Mouse (Mus musculus) right cerebral cortex, postnatal 25 days (tissue): ENCODE results near the gene Dnmt3l.
"Not testable (repeated sequence)": the region's sequence is repeated elsewhere in the genome, so short reads cannot be mapped to it uniquely, and the experiment has no call there.

Source experiments
- DNase-seq: peaks from one replicate; pipeline ENCODE4 v3.0.0; 2022

Dnmt3l gene

DNA sequence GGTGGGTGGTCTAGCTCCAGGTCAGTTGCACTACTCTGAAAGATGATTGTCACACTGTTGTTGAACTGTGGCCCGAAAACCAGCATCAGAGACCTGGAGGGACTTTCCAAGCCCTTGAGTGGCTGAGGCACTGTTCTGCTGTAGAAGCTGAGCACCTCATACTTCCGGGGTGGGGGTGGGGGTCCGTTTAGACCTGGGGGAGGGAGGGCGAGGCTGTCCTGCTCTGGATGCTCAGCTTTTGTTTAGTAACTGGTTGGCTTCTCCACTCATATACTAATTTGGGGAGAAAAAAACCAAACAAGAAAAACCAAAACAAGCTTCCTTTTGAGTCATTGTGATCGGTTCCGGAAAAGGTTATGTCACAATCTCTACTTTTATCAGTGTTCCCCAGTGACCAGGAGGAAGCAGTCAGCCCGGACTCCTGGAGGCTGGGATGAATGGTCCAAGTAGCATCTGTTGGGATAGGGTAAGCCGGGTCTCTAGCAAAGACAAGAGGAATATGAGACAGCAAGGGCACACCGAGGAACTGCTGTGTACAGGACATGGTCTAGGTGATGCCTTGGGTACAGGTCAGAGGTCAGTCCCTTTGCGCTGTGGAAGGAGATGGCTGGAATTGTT, 44.8 kb downstream of the Dnmt3l start:
- DNase-seq: no peak

DNA sequence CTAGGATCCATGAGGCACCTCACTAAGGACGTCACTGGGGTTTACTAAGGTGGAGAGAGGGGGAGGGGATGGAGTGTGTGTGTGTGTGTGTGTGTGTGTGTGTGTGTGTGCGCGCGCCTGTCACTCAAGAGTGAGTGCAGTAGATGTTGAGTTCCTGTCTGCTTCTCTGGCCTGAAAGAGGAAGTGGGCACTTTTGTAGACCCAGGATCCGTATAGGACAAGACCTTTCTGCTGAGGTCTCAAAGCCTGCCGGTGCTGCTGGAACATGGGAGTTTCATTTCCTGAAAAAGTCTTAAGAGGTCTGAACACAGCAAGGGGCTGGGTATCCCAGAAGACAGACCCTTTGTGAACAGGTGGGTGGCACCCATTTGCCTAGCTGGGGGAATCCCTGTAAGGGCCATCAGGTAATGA, 45.4 kb downstream of the Dnmt3l start:
- no peak for DNase-seq

DNA sequence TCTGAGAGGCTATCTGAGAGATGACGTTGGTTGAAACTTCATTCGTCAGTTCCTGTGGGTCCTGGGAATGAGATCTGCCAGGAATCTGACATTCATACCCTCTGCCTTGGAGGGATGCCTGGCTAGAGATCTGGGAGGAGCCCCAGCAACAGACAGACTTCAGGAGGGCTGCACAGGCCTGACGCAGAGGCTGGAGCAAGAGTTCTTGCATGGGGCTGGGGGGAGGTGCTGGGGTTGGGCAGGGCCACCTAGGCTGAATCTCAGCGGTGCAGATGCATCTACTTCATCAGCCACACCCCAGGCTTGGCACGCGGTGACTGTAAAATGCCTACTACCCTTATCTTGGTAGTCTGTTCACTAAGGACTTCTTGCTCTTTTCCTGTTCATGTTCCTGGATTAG, 48.5 kb downstream of the Dnmt3l start:
- no peak for DNase-seq

DNA sequence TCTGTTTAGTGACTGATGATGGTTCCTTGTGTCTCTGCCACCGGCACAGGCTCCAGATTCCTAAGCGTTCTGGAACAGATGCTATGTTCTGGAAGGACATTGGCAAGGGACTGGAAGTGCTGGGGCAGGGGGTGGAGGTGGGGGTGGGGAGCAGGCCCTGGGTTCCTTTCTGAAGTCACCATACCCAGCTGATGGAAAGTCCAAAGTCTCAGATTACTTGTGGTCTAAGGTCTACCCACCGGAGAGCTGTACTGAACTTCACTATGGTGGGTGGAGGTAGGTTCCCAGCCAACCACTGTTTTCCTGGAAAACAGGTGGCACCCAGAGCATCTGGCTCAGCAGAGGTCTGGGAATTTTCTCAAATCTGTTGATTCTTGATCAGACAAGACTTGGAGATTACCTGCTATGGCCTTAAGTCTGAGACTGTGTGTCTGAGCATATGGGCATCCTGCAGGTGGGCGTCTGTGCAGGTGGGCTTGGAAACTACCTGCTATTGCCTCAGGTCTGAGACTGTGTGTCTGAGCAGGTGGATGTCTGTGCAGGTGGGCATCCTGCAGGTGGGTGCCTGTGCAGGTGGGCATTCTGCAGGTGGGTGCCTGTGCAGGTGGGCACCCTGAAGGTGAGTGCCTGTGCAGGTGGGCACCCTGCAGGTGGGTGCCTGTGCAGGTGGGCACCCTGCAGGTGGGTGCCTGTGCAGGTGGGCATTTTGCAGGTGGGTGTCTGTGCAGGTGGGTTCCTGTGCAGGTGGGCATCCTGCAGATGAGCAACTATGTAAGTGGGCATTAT, 49.2 kb downstream of the Dnmt3l start:
- DNase-seq: no peak

DNA sequence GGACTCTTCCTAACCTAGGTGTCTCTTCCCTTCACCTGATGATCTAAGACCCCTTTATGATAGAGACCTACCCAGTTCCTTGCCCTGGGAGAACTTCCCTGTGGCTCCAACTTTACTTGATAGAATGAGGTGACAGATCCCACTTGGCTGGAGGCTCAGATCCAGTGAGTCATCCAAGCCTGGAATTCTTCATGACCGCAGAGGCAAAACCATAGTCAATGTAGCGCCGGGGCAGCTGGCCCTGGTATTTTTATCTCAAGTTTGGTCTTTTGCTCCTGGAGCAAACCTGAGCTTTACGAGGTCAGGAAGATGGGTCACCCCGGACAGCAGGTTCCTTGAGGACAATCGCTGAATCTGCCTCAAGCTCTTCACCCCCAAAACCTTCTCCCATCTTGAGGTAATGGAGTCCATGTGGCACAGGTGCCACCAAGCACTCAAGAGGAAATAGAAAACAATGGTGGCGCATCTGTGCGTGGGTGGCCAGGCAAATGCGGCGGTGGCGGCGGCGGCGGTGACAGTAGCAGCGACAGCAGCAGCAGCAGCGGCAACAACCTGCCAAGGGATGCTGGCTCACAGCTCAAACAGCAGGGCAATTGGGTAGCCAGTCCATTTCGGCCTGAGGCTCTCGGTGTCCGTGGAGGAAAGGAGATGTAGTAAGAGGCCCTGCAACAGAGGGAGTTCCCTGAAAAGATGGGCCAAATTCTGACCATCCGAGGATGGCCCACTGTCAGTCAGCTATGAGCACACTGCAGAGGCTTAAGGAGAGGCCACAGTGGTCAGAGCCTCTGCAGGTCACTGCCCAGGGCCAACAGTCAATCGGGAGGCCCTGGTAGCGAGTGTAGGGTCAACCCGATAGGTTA, 50.3 kb downstream of the Dnmt3l start:
- no peak for DNase-seq

DNA sequence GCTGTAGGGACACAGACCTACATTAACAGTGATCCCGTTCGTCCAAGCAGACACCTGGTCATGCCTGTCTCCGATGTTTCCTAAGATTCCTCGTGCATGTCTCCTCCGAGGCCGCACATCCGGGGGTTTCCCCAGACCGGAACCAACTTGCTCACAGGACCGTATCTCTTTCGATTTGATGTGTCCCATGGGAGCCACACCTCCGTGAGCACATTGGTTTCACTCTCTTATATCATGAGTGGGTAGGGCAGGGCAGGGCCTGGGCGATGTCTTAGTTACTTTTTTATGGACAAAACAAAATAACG, 50.9 kb downstream of the Dnmt3l start:
- no peak for DNase-seq

DNA sequence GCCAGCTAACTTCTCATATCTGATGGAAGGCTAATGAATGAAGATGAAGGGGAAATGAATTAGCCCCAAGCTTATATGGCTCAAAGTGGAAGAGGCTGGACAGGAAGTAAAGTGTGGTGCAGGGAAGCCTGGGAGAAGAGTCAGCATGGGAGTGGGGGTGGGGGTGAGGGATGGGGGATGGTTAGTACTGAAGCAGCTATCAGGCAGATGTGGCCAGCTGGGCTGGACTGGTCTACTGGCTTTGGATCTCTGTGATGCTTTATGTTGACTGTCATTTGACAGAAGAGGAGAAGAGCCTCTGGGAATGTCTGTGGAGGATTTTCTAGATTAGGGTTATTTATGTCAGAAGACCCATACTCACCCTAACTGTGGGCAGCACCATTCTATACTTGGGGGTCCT, 53.5 kb downstream of the Dnmt3l start:
- no peak for DNase-seq

DNA sequence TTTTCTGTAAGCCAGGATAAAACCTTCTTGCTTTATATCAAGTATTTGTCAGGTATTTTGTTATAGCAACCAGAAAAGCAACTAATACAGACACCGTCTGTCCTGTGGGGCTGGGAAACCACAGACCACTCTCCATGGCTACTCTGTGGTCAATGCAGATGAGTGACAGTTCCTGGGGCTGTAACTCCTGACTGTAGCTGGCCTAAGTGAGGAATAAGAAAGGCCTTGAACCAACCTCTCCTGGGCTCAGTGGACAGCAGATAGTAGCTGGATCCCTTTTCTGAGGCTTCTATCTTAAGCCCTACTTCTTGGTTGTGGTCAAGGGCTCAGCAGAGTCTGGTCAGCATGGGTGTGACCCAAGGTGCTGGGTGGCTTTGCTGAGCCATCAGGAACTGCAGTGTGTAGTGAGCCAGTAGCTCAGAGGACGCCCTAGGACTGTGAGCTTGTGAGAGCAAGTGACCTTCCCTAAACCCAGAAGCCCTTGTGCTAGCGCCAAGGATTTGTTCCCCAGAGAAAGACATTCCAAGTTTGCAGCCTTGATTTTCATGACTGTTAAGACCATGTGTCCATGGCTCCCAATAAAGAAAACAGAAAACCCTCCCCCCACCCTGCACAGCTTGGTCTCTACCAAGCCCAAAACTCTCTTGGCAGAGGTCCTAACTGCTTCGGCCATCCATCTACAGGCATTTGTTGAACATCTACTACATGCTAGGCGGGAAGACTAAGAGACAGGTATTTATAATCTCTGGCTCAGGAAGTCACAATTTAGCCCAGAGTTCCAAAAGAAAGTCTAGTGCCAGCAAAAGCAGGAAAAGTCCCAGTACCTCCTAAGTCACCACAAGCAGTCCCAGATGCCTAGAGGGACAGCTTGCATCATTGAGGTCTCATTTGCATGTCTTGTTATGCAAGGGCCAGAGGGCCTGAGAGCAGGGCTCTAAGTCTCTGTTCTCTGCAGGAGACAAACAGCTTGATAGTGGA, 54.5 kb downstream of the Dnmt3l start:
- no peak for DNase-seq

DNA sequence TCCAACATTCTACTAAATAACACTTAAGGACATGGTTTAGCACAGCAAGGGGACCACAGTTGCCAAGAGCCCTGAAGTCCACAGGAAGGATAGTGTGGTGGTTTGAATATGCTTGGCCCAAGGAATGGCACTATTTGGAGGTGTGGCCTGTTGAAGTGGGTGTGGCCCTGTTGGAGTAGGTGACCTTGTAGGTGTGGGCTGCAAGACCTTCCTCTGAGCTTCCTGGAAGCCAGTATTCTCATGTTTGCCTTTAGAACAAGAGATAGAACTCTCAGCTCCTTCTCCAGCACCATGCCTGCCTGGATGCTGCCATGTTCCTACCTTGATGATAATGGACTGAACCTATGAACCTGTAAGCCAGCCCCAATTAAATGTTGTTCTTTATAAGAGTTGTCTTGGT, 58.1 kb downstream of the Dnmt3l start:
- not testable (repeated sequence) for DNase-seq

DNA sequence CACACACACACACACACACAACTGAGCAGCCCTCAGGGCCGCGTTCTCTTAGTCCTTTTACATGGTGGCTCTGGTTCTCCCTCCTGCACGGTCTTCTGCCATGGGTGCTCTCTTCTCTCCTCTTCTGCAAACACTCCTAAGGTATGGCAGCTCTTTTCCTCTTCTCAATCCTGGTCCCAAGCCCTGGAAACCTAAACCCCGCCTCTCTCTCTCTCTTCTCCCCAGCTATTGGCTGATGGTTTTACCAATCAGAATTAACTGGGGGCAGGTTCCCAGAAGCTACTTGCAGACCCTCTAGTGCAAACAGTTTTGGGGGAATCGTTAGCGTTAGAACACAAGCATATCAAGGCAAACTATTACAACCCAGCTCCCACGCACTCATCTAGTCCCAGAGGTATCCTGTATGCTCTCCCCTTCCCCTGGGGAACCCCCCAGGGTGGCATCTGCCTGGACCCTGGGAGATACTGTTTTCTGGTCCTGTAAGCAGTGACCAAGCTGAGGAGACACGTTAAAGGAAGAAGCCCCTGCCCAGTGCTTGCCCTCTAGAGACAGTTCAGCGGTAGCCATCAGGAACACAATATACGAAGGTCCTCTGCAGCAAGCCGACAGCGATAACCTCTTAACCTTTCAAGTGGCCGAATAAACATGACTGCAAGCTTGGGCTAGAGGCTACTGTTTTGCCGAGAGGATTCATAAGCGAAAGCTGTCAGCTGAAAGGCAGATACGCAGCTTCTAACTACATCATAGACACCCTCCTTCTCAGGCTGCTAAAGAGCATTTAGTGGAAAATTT, 59.4 kb downstream of the Dnmt3l start:
- DNase-seq: no peak

DNA sequence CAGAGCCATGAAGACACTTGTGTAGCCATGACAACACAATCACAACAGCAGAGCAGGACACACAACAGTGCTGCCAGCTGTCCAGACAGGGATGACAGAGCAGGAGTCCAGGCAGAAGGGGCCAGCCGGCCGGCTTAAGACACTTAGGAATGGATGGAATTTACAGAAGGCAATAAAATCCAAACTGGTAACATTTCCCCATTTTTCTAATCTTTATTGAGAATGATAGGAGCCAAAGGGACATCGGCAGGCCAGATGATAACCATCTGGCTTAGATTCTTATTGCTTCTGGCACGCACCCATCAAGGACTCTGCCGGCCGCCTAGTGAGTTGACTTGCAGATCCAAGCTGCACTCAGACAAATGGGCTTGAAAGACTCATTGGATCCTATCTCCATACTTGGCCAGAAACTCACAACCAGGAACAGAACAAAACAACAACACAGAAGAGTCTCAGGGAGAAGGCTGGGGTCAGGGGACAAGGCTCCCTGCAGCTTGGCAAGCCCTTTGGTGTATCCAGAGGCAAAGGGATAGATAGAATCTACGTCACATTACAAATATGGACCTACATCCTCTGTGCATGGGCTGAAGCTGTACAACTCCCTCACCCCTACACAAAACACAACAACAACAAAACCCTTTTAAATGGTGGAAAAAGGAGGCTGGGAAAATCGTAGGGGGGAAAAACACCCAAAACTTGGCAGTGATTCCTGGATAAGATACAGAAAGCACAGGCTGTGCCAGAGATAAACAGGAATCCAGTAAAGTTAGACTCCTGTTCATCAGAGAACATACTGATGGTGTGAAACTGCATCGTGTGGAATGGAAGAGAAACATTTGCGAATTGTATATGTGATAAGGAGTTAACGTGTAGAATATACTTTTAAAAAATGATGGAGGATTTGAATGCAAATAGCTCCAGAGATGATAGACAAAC, 63.1 kb downstream of the Dnmt3l start:
- no peak for DNase-seq

DNA sequence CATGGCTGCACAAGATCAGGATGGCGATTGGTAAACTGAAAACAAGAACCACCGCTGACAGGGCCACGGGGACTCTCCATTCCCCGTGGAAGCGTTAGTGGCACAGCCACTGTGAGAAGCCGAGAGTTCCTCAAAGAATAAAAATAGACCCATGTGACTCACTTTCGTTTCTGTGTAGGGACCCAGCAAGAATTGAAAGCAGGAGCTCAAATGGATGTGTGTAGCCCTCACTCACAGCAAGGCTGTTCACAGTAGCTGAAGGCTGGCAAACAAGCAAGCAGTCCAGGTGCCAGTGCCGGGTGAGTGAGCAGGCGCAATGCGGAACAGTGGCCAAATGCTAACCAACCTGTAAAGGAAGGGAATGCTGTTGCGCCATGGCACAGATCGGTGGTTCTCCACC, 63.8 kb downstream of the Dnmt3l start:
- peak; percentile 37 for DNase-seq
